Mouse (Mus musculus): ENCODE results near the gene Pkd1l3. TPM values are rescaled to one million over a fixed set of nuclear protein-coding genes. Genes with fewer than 3 reads are reported as not detected.

The Pkd1l3 gene
- polyA plus RNA-seq, 1 experiment, result 0.11 TPM

DNA sequence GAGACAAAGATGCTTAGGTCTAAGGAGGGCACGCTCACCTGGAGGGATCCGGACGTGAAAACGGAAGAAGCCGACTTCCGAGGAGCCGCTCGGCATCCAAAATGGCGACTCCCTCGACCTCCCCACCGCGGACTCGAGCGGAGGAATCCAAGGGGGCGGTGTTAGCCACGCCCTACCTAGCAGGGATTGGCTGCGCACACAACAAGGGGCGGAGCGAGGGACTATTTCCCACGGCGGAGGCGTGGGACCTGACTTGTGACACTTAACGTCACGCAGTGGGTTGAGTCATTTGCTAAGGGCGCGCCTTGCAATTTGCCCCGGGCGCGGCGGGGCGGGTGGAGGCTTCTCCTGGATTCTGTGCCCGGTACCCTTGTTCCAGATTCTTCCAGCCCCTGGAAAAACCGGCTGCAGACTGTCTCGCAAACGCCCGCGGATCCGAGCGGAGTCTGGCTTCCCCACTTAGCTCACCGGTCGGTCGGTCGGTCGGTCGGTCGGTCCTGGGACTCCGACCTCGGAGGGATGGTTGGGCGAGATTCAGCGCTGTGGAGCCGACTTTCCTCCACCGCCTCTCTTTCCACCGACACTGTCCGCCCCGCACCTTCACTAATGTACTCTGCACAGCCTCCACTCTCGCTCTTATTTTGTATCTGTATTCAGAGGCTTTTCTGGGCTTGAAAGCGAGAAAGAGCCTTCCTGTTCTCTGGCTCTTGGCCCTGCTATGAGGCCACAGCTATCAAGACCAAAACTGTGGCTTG is 79.0 kb downstream of the Pkd1l3 start, which contains the start of gene Ist1:
Gene Ist1 (minus strand): TSS at position 115 of the 755 bp plus-strand sequence.
- no peaks in the 10 kb centered on the region for H3K36me3 ChIP-seq (ENCODE audit: control insufficient read depth, insufficient read depth, low read length)
- H3K27me3 ChIP-seq (replicated peaks; ENCODE audit: control insufficient read depth, insufficient read depth, low read length), result no peaks in the 10 kb centered on the region
- H3K27ac ChIP-seq (ENCODE audit: insufficient read depth, low read depth, low read length), result peak within 1 kb of the TSS; percentile 88
- H3K4me3 ChIP-seq (ENCODE audit: insufficient read depth, low read depth, low read length), result peak within 1 kb of the TSS; percentile 94
- TF ChIP-seq POLR2A (IDR thresholded peaks at IDR 0.05; ENCODE audit: low read depth, low read length) (peak; percentile 75), CTCF (conservative IDR thresholded peaks at IDR 0.05; ENCODE audit: insufficient read depth, insufficient read length, low read depth, low read length) (no peak)
- H3K4me1 ChIP-seq (ENCODE audit: control insufficient read depth, insufficient read depth, low read length), result peaks cover 9% of the 10 kb centered on the region
- WGBS, result under 1% methylated on average over 57 of the region's 57 CpGs
- peak; percentile 99 for DNase-seq

GRCm38 (mm10) chr8:109694154-109694553 is 79.8 kb downstream of the Pkd1l3 start:
- no peak overlapping the region for H3K4me3 ChIP-seq (ENCODE audit: insufficient read depth, low read depth, low read length)
- H3K27me3 ChIP-seq (replicated peaks; ENCODE audit: control insufficient read depth, insufficient read depth, low read length), result no peaks in the 10 kb centered on the region
- TF ChIP-seq CTCF (conservative IDR thresholded peaks at IDR 0.05; ENCODE audit: insufficient read depth, insufficient read length, low read depth, low read length) (no peak), POLR2A (IDR thresholded peaks at IDR 0.05; ENCODE audit: low read depth, low read length) (no peak)
- H3K27ac ChIP-seq (ENCODE audit: insufficient read depth, low read depth, low read length), result no peak overlapping the region
- no peaks in the 10 kb centered on the region for H3K36me3 ChIP-seq (ENCODE audit: control insufficient read depth, insufficient read depth, low read length)
- no peak for DNase-seq
- WGBS, result 59% methylated on average over 6 of the region's 6 CpGs
- peaks cover 9% of the 10 kb centered on the region for H3K4me1 ChIP-seq (ENCODE audit: control insufficient read depth, insufficient read depth, low read length)

DNA sequence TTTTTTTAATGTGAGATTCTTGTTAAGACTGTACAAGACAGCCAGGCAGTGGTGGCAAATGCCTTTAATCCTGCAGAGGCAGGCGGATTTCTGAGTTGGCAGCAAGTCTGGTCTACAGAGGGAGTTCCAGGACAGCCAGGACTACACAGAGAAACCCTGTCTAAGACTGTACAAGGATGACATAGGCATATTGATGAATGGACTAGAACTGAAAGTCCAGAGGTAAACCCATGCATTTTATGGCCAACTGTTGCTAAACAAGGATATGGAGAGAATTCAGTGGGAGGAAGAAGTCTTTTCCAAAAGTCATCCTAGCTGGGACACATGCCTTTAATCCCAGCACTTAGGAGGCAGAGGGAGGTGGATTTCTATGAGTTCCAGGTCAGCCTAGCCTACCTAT is 83.4 kb downstream of the Pkd1l3 start:
- H3K4me1 ChIP-seq (ENCODE audit: control insufficient read depth, insufficient read depth, low read length), result no peaks in the 10 kb centered on the region; the same call in 1 of the 2 replicates
- no peak overlapping the region for H3K4me3 ChIP-seq (ENCODE audit: insufficient read depth, low read depth, low read length)
- no peaks in the 10 kb centered on the region for H3K36me3 ChIP-seq (ENCODE audit: control insufficient read depth, insufficient read depth, low read length)
- H3K27me3 ChIP-seq (replicated peaks; ENCODE audit: control insufficient read depth, insufficient read depth, low read length), result no peaks in the 10 kb centered on the region
- 83% methylated on average over 1 of the region's 1 CpGs for WGBS
- no peak for DNase-seq
- H3K27ac ChIP-seq (ENCODE audit: insufficient read depth, low read depth, low read length), result no peak overlapping the region
- TF ChIP-seq CTCF (conservative IDR thresholded peaks at IDR 0.05; ENCODE audit: insufficient read depth, insufficient read length, low read depth, low read length), result no peak
- TF ChIP-seq POLR2A (IDR thresholded peaks at IDR 0.05; ENCODE audit: low read depth, low read length), result no peak

DNA sequence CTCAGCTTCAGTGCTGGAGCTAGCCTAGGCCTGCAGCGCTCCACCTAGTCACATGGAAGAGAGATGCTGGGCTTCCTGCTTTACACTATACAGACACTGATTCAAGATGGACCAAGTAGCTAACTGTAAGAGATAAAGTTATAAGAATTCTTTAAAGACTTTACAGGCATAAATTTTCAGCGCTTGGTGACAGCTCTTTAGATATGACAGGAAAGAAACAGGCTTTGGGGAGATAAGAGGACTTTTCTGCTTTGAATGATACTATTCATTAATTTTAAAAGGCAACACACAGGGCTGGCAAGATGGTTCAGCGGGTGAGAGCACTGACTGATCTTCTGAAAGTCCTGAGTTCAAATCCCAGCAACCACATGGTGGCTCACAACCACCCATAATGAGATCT is 84.2 kb downstream of the Pkd1l3 start:
- H3K27me3 ChIP-seq (replicated peaks; ENCODE audit: control insufficient read depth, insufficient read depth, low read length), result no peaks in the 10 kb centered on the region
- DNase-seq, result no peak
- H3K4me1 ChIP-seq (ENCODE audit: control insufficient read depth, insufficient read depth, low read length), result no peaks in the 10 kb centered on the region; the same call in 1 of the 2 replicates
- H3K27ac ChIP-seq (ENCODE audit: insufficient read depth, low read depth, low read length), result no peak overlapping the region
- H3K36me3 ChIP-seq (ENCODE audit: control insufficient read depth, insufficient read depth, low read length), result no peaks in the 10 kb centered on the region
- TF ChIP-seq POLR2A (IDR thresholded peaks at IDR 0.05; ENCODE audit: low read depth, low read length) (no peak), CTCF (conservative IDR thresholded peaks at IDR 0.05; ENCODE audit: insufficient read depth, insufficient read length, low read depth, low read length) (no peak)
- H3K4me3 ChIP-seq (ENCODE audit: insufficient read depth, low read depth, low read length), result no peak overlapping the region
- WGBS, result 90% methylated on average over 3 of the region's 3 CpGs

DNA sequence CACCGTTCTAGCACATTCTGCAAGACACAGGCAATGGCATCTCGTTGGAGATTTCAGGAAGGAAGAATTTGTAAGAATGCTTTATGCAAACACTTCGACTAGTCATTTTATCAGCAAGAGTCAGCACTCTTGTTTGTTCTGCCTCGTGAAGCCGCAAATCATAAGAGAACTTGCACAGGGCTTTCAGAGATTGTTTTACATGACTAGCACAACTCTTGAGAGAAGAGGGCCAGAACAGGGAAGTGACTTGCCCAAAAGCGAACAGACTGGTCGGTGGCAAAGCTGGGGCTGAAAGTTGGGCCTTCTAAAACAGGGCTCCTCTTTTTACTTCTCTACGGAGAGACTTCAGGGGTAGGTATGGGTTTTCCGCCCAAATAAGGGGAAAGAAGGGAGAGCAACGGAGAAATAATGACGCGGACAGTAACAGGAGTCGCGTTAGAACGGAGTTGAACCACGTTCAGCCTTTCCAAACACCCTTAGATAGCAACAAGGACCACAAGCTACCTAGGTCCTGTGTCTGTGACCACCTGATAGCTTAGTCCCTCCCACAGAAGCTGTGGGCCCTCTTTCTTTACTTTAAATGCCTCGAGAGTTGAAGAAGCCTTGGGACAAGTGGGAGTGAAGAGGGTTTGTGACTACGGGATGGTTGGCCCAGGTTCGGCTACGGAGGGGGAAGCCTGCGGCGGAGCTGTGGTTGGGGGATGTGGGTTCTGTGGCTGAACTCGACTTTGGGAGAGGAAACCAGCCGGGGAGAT is 90.4 kb downstream of the Pkd1l3 start:
- 16% methylated on average over 24 of the region's 24 CpGs for WGBS
- no peak overlapping the region for H3K27ac ChIP-seq (ENCODE audit: insufficient read depth, low read depth, low read length)
- peak overlapping the region; percentile 86 for H3K4me3 ChIP-seq (ENCODE audit: insufficient read depth, low read depth, low read length)
- H3K27me3 ChIP-seq (replicated peaks; ENCODE audit: control insufficient read depth, insufficient read depth, low read length), result no peaks in the 10 kb centered on the region
- H3K36me3 ChIP-seq (ENCODE audit: control insufficient read depth, insufficient read depth, low read length), result no peaks in the 10 kb centered on the region; the same call in 1 of the 2 replicates
- no peak for DNase-seq
- peaks cover 8% of the 10 kb centered on the region; the same call in 1 of the 2 replicates for H3K4me1 ChIP-seq (ENCODE audit: control insufficient read depth, insufficient read depth, low read length)
- TF ChIP-seq CTCF (conservative IDR thresholded peaks at IDR 0.05; ENCODE audit: insufficient read depth, insufficient read length, low read depth, low read length) (no peak), POLR2A (IDR thresholded peaks at IDR 0.05; ENCODE audit: low read depth, low read length) (no peak)

- Histone ChIP-seq H3K27ac (ENCODE audit: insufficient read depth, low read depth, low read length) (peak within 1 kb of the TSS; percentile 24; the same call in 1 of the 2 replicates), H3K4me3 (ENCODE audit: insufficient read depth, low read depth, low read length) (peak within 1 kb of the TSS; percentile 86), H3K4me1 (ENCODE audit: control insufficient read depth, insufficient read depth, low read length) (peaks cover 8% of the 10 kb centered on the region; the same call in 1 of the 2 replicates), H3K36me3 (ENCODE audit: control insufficient read depth, insufficient read depth, low read length) (no peaks in the 10 kb centered on the region; the same call in 1 of the 2 replicates), H3K27me3 (replicated peaks; ENCODE audit: control insufficient read depth, insufficient read depth, low read length) (no peaks in the 10 kb centered on the region)
- WGBS, result under 1% methylated on average over 92 of the region's 100 CpGs
- peak; percentile 97 for DNase-seq
- TF ChIP-seq CTCF (conservative IDR thresholded peaks at IDR 0.05; ENCODE audit: insufficient read depth, insufficient read length, low read depth, low read length) (no peak), POLR2A (IDR thresholded peaks at IDR 0.05; ENCODE audit: low read depth, low read length) (no peak)
These were observed 91.2 kb downstream of the Pkd1l3 start, which contains the start of gene Zfp821 for GRCm38 (mm10) chr8:109705320-109706075. Zfp821 (plus strand) TSS chr8:109705546.
